ENCODE assay signal across 22 mouse cellular contexts in genomic region chr12:55607902-55608301, GRCm38 (mm10). TPM values are rescaled to one million over a fixed set of nuclear protein-coding genes. Genes with fewer than 3 reads are reported as not detected.
A peak's percentile ranks its signal among the peaks of the same experiment; 100 is the strongest.
DNase-seq lines count a peak whose midpoint lies in the region; ATAC-seq and TF ChIP-seq lines count a peak whose summit lies in the region.
"Had no signal": no experiment of that assay in that cellular context is flagged by ENCODE, and none has a peak within 500 bp of the region (broad histone marks: within the 10 kb centered on the region; RNA-seq: fewer than 3 reads in every experiment).

No protein-coding gene starts in this region.

- no peak overlapping the region for H3K4me2 ChIP-seq in forebrain, embryonic 12.5 days
- no peak overlapping the region for H3K4me2 ChIP-seq in forebrain, postnatal 0 days (ENCODE audit: low read depth)
- no peak overlapping the region for H3K4me2 ChIP-seq in midbrain, embryonic 11.5 days
- no peak overlapping the region for H3K4me2 ChIP-seq in midbrain, embryonic 16.5 days (ENCODE audit: low read length)
- H3K4me2 ChIP-seq in hindbrain, embryonic 14.5 days (replicated peaks): no peak overlapping the region
- H3K4me2 ChIP-seq: embryonic facial prominence, embryonic 12.5 days; liver, embryonic 15.5 days; stomach, embryonic 15.5 days had no signal

- H3K4me3 ChIP-seq in forebrain, embryonic 12.5 days (replicated peaks): no peak overlapping the region
- H3K4me3 ChIP-seq in forebrain, postnatal 0 days (ENCODE audit: low read depth, low read length): no peak overlapping the region
- no peak overlapping the region for H3K4me3 ChIP-seq in midbrain, embryonic 11.5 days (ENCODE audit: low read depth, low read length)
- H3K4me3 ChIP-seq in midbrain, embryonic 16.5 days (ENCODE audit: low read depth, low read length): no peak overlapping the region
- H3K4me3 ChIP-seq in hindbrain, embryonic 14.5 days (replicated peaks; ENCODE audit: low read length): no peak overlapping the region
- H3K4me3 ChIP-seq: embryonic facial prominence, embryonic 12.5 days; heart, embryonic 10.5 days; liver, embryonic 15.5 days; stomach, embryonic 15.5 days had no signal

- H3K27me3 ChIP-seq in forebrain, embryonic 12.5 days: 0 out of 2 replicates have a peak, but pooled peaks cover 3% of the 10 kb centered on the region
- no peaks in the 10 kb centered on the region for H3K27me3 ChIP-seq in forebrain, postnatal 0 days (ENCODE audit: insufficient read depth, low read length)
- H3K27me3 ChIP-seq in midbrain, embryonic 11.5 days (ENCODE audit: control insufficient read depth, insufficient read depth, low read length): no peaks in the 10 kb centered on the region
- H3K27me3 ChIP-seq in midbrain, embryonic 16.5 days (ENCODE audit: control insufficient read depth, insufficient read depth, low read depth, low read length): no peaks in the 10 kb centered on the region
- peaks cover 6% of the 10 kb centered on the region; the same call in 1 of the 2 replicates for H3K27me3 ChIP-seq in hindbrain, embryonic 14.5 days (ENCODE audit: control insufficient read depth, insufficient read depth, low read length)
- H3K27me3 ChIP-seq: embryonic facial prominence, embryonic 12.5 days; liver, embryonic 15.5 days; stomach, embryonic 15.5 days had no signal

- no peak for DNase-seq in forebrain, postnatal 0 days
- no peak for DNase-seq in midbrain, embryonic 11.5 days (ENCODE audit: low spot score, missing footprints)
- no peak for DNase-seq in hindbrain, embryonic 14.5 days (ENCODE audit: low spot score)
- DNase-seq in retina, postnatal 1 day: peak; percentile 55
- no peak for DNase-seq in MN1 (ENCODE audit: low spot score)
- no peak for DNase-seq in lung, postnatal 14 days
- DNase-seq: adrenal gland, adult 2 months; cerebellum, adult 8-10 months; gastrocnemius, postnatal 10 days; kidney, adult 11 months; lung, postnatal 4 days; thymus, postnatal 14 days had no signal

- WGBS in forebrain, embryonic 12.5 days: 17% methylated on average over 4 of the region's 4 CpGs
- 27% methylated on average over 4 of the region's 4 CpGs for WGBS in forebrain, postnatal 0 days
- 33% methylated on average over 4 of the region's 4 CpGs for WGBS in midbrain, embryonic 11.5 days
- WGBS in midbrain, embryonic 16.5 days: 25% methylated on average over 4 of the region's 4 CpGs
- WGBS in hindbrain, embryonic 14.5 days: 31% methylated on average over 4 of the region's 4 CpGs

- no peak overlapping the region for H3K27ac ChIP-seq in forebrain, embryonic 12.5 days
- H3K27ac ChIP-seq in forebrain, postnatal 0 days (ENCODE audit: low read depth, low read length): no peak overlapping the region
- no peak overlapping the region for H3K27ac ChIP-seq in midbrain, embryonic 11.5 days (ENCODE audit: low read depth, low read length)
- H3K27ac ChIP-seq in midbrain, embryonic 16.5 days (ENCODE audit: low read length): no peak overlapping the region
- H3K27ac ChIP-seq in hindbrain, embryonic 14.5 days: no peak overlapping the region
- H3K27ac ChIP-seq: embryonic facial prominence, embryonic 12.5 days; heart, embryonic 10.5 days; liver, embryonic 15.5 days; stomach, embryonic 15.5 days had no signal

- no peaks in the 10 kb centered on the region for H3K36me3 ChIP-seq in forebrain, embryonic 12.5 days (replicated peaks)
- peaks cover 10% of the 10 kb centered on the region for H3K36me3 ChIP-seq in forebrain, postnatal 0 days (ENCODE audit: insufficient read depth)
- H3K36me3 ChIP-seq in midbrain, embryonic 11.5 days (ENCODE audit: control insufficient read depth, insufficient read depth, low read length): no peaks in the 10 kb centered on the region
- 0 out of 2 replicates have a peak, but pooled peaks cover 4% of the 10 kb centered on the region for H3K36me3 ChIP-seq in midbrain, embryonic 16.5 days (ENCODE audit: control insufficient read depth, insufficient read depth, low read length)
- H3K36me3 ChIP-seq in hindbrain, embryonic 14.5 days (replicated peaks; ENCODE audit: control insufficient read depth, insufficient read depth): peaks cover 17% of the 10 kb centered on the region; the same call in 1 of the 2 replicates
- H3K36me3 ChIP-seq: embryonic facial prominence, embryonic 12.5 days; liver, embryonic 15.5 days had no signal

- H3K9ac ChIP-seq in forebrain, embryonic 12.5 days: no peak overlapping the region
- no peak overlapping the region for H3K9ac ChIP-seq in forebrain, postnatal 0 days
- H3K9ac ChIP-seq in midbrain, embryonic 11.5 days (ENCODE audit: low read length): no peak overlapping the region
- H3K9ac ChIP-seq in midbrain, embryonic 16.5 days (ENCODE audit: low read depth, low read length): no peak overlapping the region
- no peak overlapping the region for H3K9ac ChIP-seq in hindbrain, embryonic 14.5 days
- H3K9ac ChIP-seq: embryonic facial prominence, embryonic 12.5 days; liver, embryonic 15.5 days; stomach, embryonic 15.5 days had no signal

- no peak for TF ChIP-seq CTCF in forebrain, postnatal 0 days (IDR thresholded peaks at IDR 0.05; ENCODE audit: low read depth)

- ATAC-seq in forebrain, embryonic 12.5 days (ENCODE audit: low FRiP score): peak; percentile 75
- ATAC-seq in forebrain, postnatal 0 days: no peak
- ATAC-seq in midbrain, embryonic 11.5 days (ENCODE audit: low FRiP score): peak; percentile 73
- no peak for ATAC-seq in midbrain, embryonic 16.5 days
- peak; percentile 60; the same call in 1 of the 2 replicates for ATAC-seq in hindbrain, embryonic 14.5 days (ENCODE audit: low FRiP score)
- ATAC-seq: forebrain, embryonic 14.5 days had no signal

- H3K9me3 ChIP-seq in forebrain, embryonic 12.5 days: no peaks in the 10 kb centered on the region
- H3K9me3 ChIP-seq in forebrain, postnatal 0 days (ENCODE audit: low read length): no peaks in the 10 kb centered on the region
- H3K9me3 ChIP-seq in midbrain, embryonic 11.5 days (ENCODE audit: control insufficient read depth, low read length): no peaks in the 10 kb centered on the region
- H3K9me3 ChIP-seq in midbrain, embryonic 16.5 days (replicated peaks; ENCODE audit: control insufficient read depth, low read length, poor library complexity, severe bottlenecking): no peaks in the 10 kb centered on the region
- no peaks in the 10 kb centered on the region for H3K9me3 ChIP-seq in hindbrain, embryonic 14.5 days (ENCODE audit: control insufficient read depth, low read length)
- H3K9me3 ChIP-seq: embryonic facial prominence, embryonic 12.5 days; heart, embryonic 10.5 days; liver, embryonic 15.5 days; stomach, embryonic 15.5 days had no signal

- H3K4me1 ChIP-seq in forebrain, embryonic 12.5 days: peaks cover 8% of the 10 kb centered on the region
- no peaks in the 10 kb centered on the region for H3K4me1 ChIP-seq in forebrain, postnatal 0 days (ENCODE audit: insufficient read depth)
- peaks cover 2% of the 10 kb centered on the region; the same call in 1 of the 2 replicates for H3K4me1 ChIP-seq in midbrain, embryonic 11.5 days (ENCODE audit: control insufficient read depth, insufficient read depth, low read length)
- no peaks in the 10 kb centered on the region for H3K4me1 ChIP-seq in midbrain, embryonic 16.5 days (ENCODE audit: control insufficient read depth, insufficient read depth, low read length)
- H3K4me1 ChIP-seq in hindbrain, embryonic 14.5 days (replicated peaks; ENCODE audit: control insufficient read depth, insufficient read depth, low read length): no peaks in the 10 kb centered on the region
- H3K4me1 ChIP-seq: heart, embryonic 10.5 days; liver, embryonic 15.5 days; stomach, embryonic 15.5 days had no signal

RNA-seq across cellular contexts. Expression of gene Insm2, which starts 8.7 kb away (rescaled TPM):
- polyA plus RNA-seq in forebrain, embryonic 12.5 days (2016; fragmentation: Nextera tagmentation; extraction: Ambion mirVana): 2.1 and 2.3 TPM in 2 replicates
- total RNA-seq in forebrain, postnatal 0 days (2014; rRNA removed): 0.85 and 3.7 TPM in 2 replicates
- 0.83 and 1.2 TPM in 2 replicates for polyA plus RNA-seq in forebrain, postnatal 0 days (2015; fragmentation: Nextera tagmentation; extraction: Ambion mirVana)
- 0.40 and 0.57 TPM in 2 replicates for polyA plus RNA-seq in midbrain, embryonic 11.5 days (2014; fragmentation: Nextera tagmentation; extraction: Ambion mirVana)
- 1.0 and 1.5 TPM in 2 replicates for polyA plus RNA-seq in midbrain, embryonic 16.5 days (2015; fragmentation: Nextera tagmentation; extraction: Ambion mirVana)
- polyA plus RNA-seq in hindbrain, embryonic 14.5 days (2014; fragmentation: Nextera tagmentation; extraction: Ambion mirVana): 0.90 and 1.7 TPM in 2 replicates
- total RNA-seq: gastrocnemius, postnatal 10 days; heart, postnatal 25 days; monocyte, adult 5-6 weeks had no signal
- polyA plus RNA-seq: liver, embryonic 15.5 days had no signal

RNA-seq across cellular contexts. Expression of gene Aldoart2, which starts 42.9 kb away (rescaled TPM):
- not detected in 2 replicates for polyA plus RNA-seq in forebrain, embryonic 12.5 days (2016; fragmentation: Nextera tagmentation; extraction: Ambion mirVana)
- not detected in 2 replicates for total RNA-seq in forebrain, postnatal 0 days (2014; rRNA removed)
- 0.09 and 0.30 TPM in 2 replicates for polyA plus RNA-seq in forebrain, postnatal 0 days (2015; fragmentation: Nextera tagmentation; extraction: Ambion mirVana)
- not detected in 2 replicates for polyA plus RNA-seq in midbrain, embryonic 11.5 days (2014; fragmentation: Nextera tagmentation; extraction: Ambion mirVana)
- polyA plus RNA-seq in midbrain, embryonic 16.5 days (2015; fragmentation: Nextera tagmentation; extraction: Ambion mirVana): not detected in 2 replicates
- not detected in 2 replicates for polyA plus RNA-seq in hindbrain, embryonic 14.5 days (2014; fragmentation: Nextera tagmentation; extraction: Ambion mirVana)
- total RNA-seq: gastrocnemius, postnatal 10 days; heart, postnatal 25 days; left cerebral cortex, postnatal 10 days; monocyte, adult 5-6 weeks had no signal
- polyA plus RNA-seq: adrenal gland, adult 2 months; embryonic facial prominence, embryonic 12.5 days; forebrain, embryonic 14.5 days; heart, embryonic 10.5 days; liver, embryonic 15.5 days had no signal

Comparison
In these comparisons a context has a peak if more than half of its experiments do, and no peak if none do; other contexts are left out.
1. ATAC-seq: peak in forebrain, embryonic 12.5 days (single experiment), midbrain, embryonic 11.5 days (single experiment) and hindbrain, embryonic 14.5 days (single experiment); none in forebrain, postnatal 0 days (single experiment) and midbrain, embryonic 16.5 days (single experiment).